ENCODE assay signal across 25 mouse cellular contexts in the genomic region with DNA sequence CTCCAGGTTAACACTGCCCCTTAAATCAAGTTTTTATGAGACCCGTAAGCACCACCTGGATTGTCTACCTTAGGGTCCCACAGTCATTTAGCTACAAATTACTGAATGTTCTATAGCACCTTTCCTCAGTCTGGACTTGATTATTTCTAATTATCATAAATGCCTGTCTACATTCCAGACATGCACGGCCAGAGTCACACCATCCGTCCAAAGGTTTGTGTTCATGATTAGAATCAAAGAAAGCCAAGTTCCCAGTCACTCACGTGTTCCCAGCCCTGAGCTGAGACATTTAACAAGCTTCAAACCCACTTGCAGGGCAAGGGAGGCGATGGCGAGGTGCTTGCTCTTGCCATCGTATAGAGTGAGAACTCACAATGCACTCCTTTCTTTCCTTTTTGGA.
DNase-seq lines count a peak whose midpoint lies in the region; ATAC-seq and TF ChIP-seq lines count a peak whose summit lies in the region.
"Had no signal": no experiment of that assay in that cellular context is flagged by ENCODE, and none has a peak within 500 bp of the region (broad histone marks: within the 10 kb centered on the region; RNA-seq: fewer than 3 reads in every experiment).

No protein-coding gene starts in this region.

- no peaks in the 10 kb centered on the region for H3K36me3 ChIP-seq in limb, embryonic 12.5 days
- no peaks in the 10 kb centered on the region for H3K36me3 ChIP-seq in intestine, postnatal 0 days (ENCODE audit: control insufficient read depth, insufficient read depth)
- H3K36me3 ChIP-seq: embryonic facial prominence, embryonic 13.5 days; forebrain, embryonic 12.5 days; heart, embryonic 15.5 days; hindbrain, embryonic 13.5 days; limb, embryonic 15.5 days had no signal

- TF ChIP-seq CTCF in intestine, postnatal 0 days (IDR thresholded peaks at IDR 0.05; ENCODE audit: low read depth): no peak

- H3K4me3 ChIP-seq in limb, embryonic 12.5 days (replicated peaks): no peak overlapping the region
- H3K4me3 ChIP-seq in intestine, postnatal 0 days (ENCODE audit: low read depth, low read length): no peak overlapping the region
- H3K4me3 ChIP-seq: embryonic facial prominence, embryonic 13.5 days; erythroblast, embryonic 14.5 days; forebrain, embryonic 12.5 days; gastrocnemius, adult 2 months; heart, embryonic 15.5 days; hindbrain, embryonic 13.5 days; layer of hippocampus, adult 2 months; limb, embryonic 15.5 days had no signal

- H3K9ac ChIP-seq in limb, embryonic 12.5 days (replicated peaks): no peak overlapping the region
- H3K9ac ChIP-seq in intestine, postnatal 0 days (ENCODE audit: low read depth, low read length): no peak overlapping the region
- H3K9ac ChIP-seq: embryonic facial prominence, embryonic 13.5 days; forebrain, embryonic 12.5 days; heart, embryonic 15.5 days; hindbrain, embryonic 13.5 days; limb, embryonic 15.5 days; liver, embryonic 14.5 days; lung, embryonic 14.5 days had no signal

- peak; percentile 77 for DNase-seq in hindlimb bud, embryonic 11.5 days (ENCODE audit: extremely low spot score, low read depth, low spot score)
- peak; percentile 42 to 53 for DNase-seq in kidney, adult 8-10 months
- peak; percentile 55 for DNase-seq in kidney, postnatal 14 days
- no peak for DNase-seq in adrenal gland, adult (ENCODE audit: inconsistent age in 2 of 2, low spot score in 1 of 2)
- DNase-seq: adrenal gland, postnatal 36 days; cerebellum, adult 9-10 months; gastrocnemius, adult 2 months; heart, postnatal 36 days; layer of hippocampus, postnatal 36 days; lung, embryonic 14.5 days; midbrain, embryonic 14.5 days; right cerebral cortex, postnatal 14 days; thymus, postnatal 14 days had no signal

- peaks cover 14% of the 10 kb centered on the region for H3K4me1 ChIP-seq in limb, embryonic 12.5 days (replicated peaks)
- no peaks in the 10 kb centered on the region for H3K4me1 ChIP-seq in intestine, postnatal 0 days (replicated peaks; ENCODE audit: control insufficient read depth, insufficient read depth, low read length)
- H3K4me1 ChIP-seq: embryonic facial prominence, embryonic 13.5 days; forebrain, embryonic 12.5 days; heart, embryonic 15.5 days; hindbrain, embryonic 13.5 days; megakaryocyte, embryonic 14.5 days had no signal

- no peak overlapping the region for H3K27ac ChIP-seq in limb, embryonic 12.5 days
- H3K27ac ChIP-seq in intestine, postnatal 0 days (ENCODE audit: low read depth, low read length): no peak overlapping the region
- H3K27ac ChIP-seq: embryonic facial prominence, embryonic 13.5 days; forebrain, embryonic 12.5 days; gastrocnemius, adult 2 months; heart, embryonic 15.5 days; hindbrain, embryonic 13.5 days; layer of hippocampus, adult 2 months; limb, embryonic 15.5 days; liver, embryonic 14.5 days had no signal

- no peak overlapping the region for H3K4me2 ChIP-seq in limb, embryonic 12.5 days
- no peak overlapping the region for H3K4me2 ChIP-seq in intestine, postnatal 0 days (replicated peaks; ENCODE audit: low read depth)
- H3K4me2 ChIP-seq: embryonic facial prominence, embryonic 13.5 days; forebrain, embryonic 12.5 days; heart, embryonic 15.5 days; hindbrain, embryonic 13.5 days; limb, embryonic 15.5 days; lung, embryonic 14.5 days had no signal

- H3K27me3 ChIP-seq in limb, embryonic 12.5 days: peaks cover 33% of the 10 kb centered on the region
- H3K27me3 ChIP-seq in intestine, postnatal 0 days (replicated peaks; ENCODE audit: control insufficient read depth, insufficient read depth, low read length): no peaks in the 10 kb centered on the region
- H3K27me3 ChIP-seq: embryonic facial prominence, embryonic 13.5 days; heart, embryonic 15.5 days; hindbrain, embryonic 13.5 days; megakaryocyte, embryonic 14.5 days had no signal

- ATAC-seq in limb, embryonic 12.5 days (ENCODE audit: insufficient number of reproducible peaks, insufficient read depth, low FRiP score, low TSS enrichment, low read depth): peak; percentile 85
- no peak for ATAC-seq in megakaryocyte, adult 5-6 weeks (ENCODE audit: poor library complexity, severe bottlenecking)
- no peak for ATAC-seq in intestine, postnatal 0 days

- no peaks in the 10 kb centered on the region for H3K9me3 ChIP-seq in limb, embryonic 12.5 days
- no peaks in the 10 kb centered on the region for H3K9me3 ChIP-seq in intestine, postnatal 0 days (ENCODE audit: control insufficient read depth)
- H3K9me3 ChIP-seq: embryonic facial prominence, embryonic 13.5 days; forebrain, embryonic 12.5 days; heart, embryonic 15.5 days; hindbrain, embryonic 13.5 days; limb, embryonic 15.5 days had no signal

- WGBS in limb, embryonic 12.5 days: 13% methylated on average over 7 of the region's 7 CpGs
- 80% methylated on average over 7 of the region's 7 CpGs for WGBS in intestine, postnatal 0 days

Comparison
In these comparisons a context has a peak if more than half of its experiments do, and no peak if none do; other contexts are left out.
1. DNase-seq: peak in hindlimb bud, embryonic 11.5 days (single experiment), kidney, adult 8-10 months (2 of 2) and kidney, postnatal 14 days (single experiment); none in adrenal gland, adult (0 of 2).